Mouse (Mus musculus) embryonic fibroblast, embryonic 13.5 days (primary cell): Measurements from ENCODE around the gene Mob4.

Source experiments
- CTCF ChIP-seq: IDR thresholded peaks from 2 replicates; pipeline ENCODE4 v1.5.1; 2011; ENCODE audit warnings: mild to moderate bottlenecking, control low read depth, low read length, moderate library complexity, borderline replicate concordance; ENCODE audit not compliant: insufficient read depth
- POLR2A ChIP-seq: IDR thresholded peaks from 2 replicates; pipeline ENCODE4 v1.6.1; 2011; ENCODE audit warnings: low read depth, mild to moderate bottlenecking, control low read depth, low read length, moderate library complexity

DNA sequence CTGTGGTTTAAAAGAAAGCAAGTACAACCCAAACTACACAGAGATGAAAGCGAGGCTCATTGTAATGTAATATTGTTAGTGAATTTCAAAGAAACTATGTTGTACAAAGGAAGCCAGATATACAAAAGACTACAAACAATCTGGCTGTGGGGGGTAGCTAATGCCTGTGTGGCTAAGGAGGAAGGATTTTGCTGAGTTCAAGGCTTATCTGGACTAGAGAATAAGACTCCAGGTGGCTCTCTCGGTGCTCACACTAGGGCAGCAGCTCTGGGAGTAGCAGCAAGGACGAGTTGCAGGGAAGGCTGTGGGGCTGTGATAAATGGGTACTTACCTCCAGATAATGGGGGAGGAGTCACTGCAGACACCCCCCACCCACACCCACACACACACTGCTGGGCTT is 67.7 kb downstream of the Mob4 start:
- TF ChIP-seq POLR2A (no peak), CTCF (no peak)
